Mouse (Mus musculus) mouse trophoblast stem cell (cell line): ENCODE results near the gene Krt25.

Source experiments
- in situ Hi-C, 2 experiments: fragments of 300-500 bp; cut with MseI, MboI; formaldehyde crosslinking; loops; 2 replicates in 1 of 2; 3 replicates in 1 of 2; pipeline ENCODE4 v1.15.1; 2025

The Krt25 gene

GRCm38 (mm10) chr11:99281116-99281515, 41.6 kb downstream of the Krt25 start:
- in situ Hi-C loops = no loop called here

DNA sequence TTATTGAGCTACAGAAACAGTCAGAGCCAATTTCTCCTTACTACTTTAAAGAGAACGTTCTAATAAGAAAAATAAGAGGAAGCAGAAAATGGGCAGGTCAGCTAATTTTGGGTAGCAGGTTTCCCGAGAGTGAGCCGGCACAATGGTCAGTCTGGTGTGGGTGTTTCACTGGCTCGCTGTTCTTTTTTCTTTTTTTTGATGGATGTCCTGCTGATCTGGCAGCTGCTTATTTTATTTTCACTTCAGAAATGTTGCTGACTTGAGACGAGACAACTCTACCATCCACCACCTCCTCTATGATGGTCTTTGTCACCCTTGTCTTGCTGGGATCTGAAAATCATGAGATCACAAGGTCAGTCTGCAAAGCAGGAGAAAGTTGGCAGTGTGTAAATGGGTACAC, 42.8 kb downstream of the Krt25 start:
- in situ Hi-C loops = no loop called here

DNA sequence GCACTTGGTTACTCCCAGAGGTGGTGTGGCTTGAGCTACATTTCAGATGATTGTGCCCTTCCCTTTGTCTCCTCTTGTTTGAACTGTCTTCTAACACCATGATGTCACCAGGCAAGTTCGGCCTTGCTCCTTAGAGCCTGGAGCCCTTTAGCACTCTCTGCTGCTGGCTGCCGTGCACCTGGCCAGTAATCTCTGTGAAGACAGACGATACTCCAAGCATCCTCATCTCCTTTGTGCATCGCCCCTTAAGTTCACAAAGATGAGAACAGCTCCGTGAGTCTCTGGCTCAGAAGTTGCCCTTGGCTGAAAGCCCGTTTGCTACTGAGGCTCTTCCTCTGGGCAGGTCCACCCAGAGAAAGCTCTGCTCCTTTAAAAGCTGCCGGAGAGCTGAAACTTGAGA, 46.0 kb downstream of the Krt25 start:
- in situ Hi-C loops = no loop called here

GRCm38 (mm10) chr11:99275624-99276023, 47.1 kb downstream of the Krt25 start:
- in situ Hi-C loops = no loop called here

DNA sequence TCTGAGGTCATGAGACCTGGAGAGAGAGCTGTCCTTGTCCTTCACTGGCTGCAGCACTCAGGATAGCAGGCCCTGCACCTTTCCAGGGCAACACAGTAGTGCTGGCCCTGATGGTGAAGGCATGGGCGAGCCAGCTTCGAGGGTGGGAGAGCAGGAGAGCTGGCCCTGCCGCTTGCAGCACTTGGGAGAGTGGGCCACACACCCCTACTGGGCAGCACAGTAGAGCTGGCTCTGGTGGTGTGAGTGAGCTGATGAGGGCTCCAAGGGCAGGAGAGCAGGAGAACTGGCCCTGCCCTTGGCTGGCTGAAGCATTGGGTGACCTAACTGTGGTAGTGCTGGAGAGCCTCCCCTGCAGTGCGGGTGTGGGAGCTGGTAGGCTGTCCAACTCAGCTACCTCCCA, 50.0 kb downstream of the Krt25 start:
- in situ Hi-C loops = no loop called here

DNA sequence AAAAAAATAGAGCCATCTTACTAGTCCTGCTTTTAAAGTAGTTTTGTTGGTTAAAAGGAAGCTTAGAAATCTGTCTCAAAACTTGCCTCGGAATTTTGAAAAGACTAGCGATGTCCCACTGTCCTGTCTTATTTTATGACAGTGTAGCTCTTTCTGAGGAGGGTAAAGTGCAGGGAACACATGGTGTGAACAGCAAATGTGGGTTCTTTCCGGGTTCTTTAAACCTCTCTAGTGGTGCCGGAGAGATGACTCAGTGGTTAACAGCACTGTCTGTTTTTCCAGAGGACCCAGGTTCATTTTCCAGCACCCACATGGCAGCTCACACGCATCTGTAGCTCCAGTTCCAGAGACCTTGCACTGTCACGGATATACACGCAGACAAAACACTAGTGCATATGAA, 53.6 kb downstream of the Krt25 start:
- in situ Hi-C loops = no loop called here

GRCm38 (mm10) chr11:99265796-99266195, 57.0 kb downstream of the Krt25 start:
- in situ Hi-C loops = no loop called here
